Mouse (Mus musculus): ENCODE measurements around the gene Pebp1.

DNA sequence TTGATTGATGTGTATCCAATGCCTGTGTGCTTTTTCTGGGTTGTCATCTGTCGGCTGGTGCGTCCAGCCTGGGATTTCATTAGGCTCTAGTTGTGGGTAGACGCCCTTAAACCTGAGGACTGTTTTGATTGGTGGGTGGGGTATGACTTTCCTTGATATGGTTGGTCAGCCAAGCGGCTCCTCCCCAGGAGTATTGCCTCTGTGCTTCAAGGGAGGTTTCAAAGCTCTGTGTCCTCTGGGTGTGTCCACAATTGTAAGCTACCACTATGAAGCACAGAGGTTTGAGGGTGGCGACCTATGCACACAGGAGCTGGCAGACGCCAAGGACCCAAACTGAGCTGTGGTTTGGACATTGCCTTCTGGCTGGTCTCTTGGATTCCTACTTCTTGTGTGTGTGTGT, 5.1 kb upstream of the Pebp1 start:
- TF ChIP-seq CTCF (IDR thresholded peaks at IDR 0.05; ENCODE audit: borderline replicate concordance, insufficient read depth, low read length) (no peak), POLR2A (IDR thresholded peaks at IDR 0.05; ENCODE audit: low read depth, low read length) (no peak)
